Mouse (Mus musculus) olfactory bulb, adult 2 months (tissue): Measurements from ENCODE around the gene Bhlha15. TPM values are rescaled to one million over a fixed set of nuclear protein-coding genes. Genes with fewer than 3 reads are reported as not detected.

Experiments
- H3K27ac ChIP-seq: fragments of 200-500 bp; 2 replicates; pipeline ENCODE4 v1.5.1; 2012; ENCODE audit warnings: low read depth, low read length; ENCODE audit not compliant: insufficient read depth
- H3K4me1 ChIP-seq: fragments of 200-500 bp; 2 replicates; pipeline ENCODE4 v1.6.1; 2012; ENCODE audit warnings: low read length; ENCODE audit not compliant: control insufficient read depth, insufficient read depth
- H3K4me3 ChIP-seq: fragments of 200-500 bp; 2 replicates; pipeline ENCODE4 v1.5.1; 2012; ENCODE audit warnings: mild to moderate bottlenecking, low read depth, low read length, moderate library complexity; ENCODE audit not compliant: insufficient read depth
- CTCF ChIP-seq: fragments of 200-500 bp; IDR thresholded peaks from 2 replicates; pipeline ENCODE4 v1.5.1; 2012; ENCODE audit warnings: low read depth, mild to moderate bottlenecking, low read length, moderate library complexity; ENCODE audit not compliant: insufficient read depth
- POLR2A ChIP-seq: fragments of 200-500 bp; IDR thresholded peaks from 2 replicates; pipeline ENCODE4 v1.6.1; 2012; ENCODE audit warnings: mild to moderate bottlenecking, low read depth, low read length, moderate library complexity; ENCODE audit not compliant: insufficient read depth
- WGBS: fragments of 180-500 bp; shearing (Covaris S2); methylation state at CpG from one replicate; pipeline ENCODE4 v1.1.7; 2018; 5-methylcytosine and 5-hydroxymethylcytosine counted together
- polyA plus RNA-seq: library from polyadenylated mRNA; stranded (reverse); fragments of >200 nt; gene quantifications from 2 replicates; pipeline ENCODE4 v1.2.4, GENCODE M21; 2012; ENCODE audit warnings: low replicate concordance; ENCODE audit not compliant: missing spikeins, insufficient read depth, insufficient read length

Bhlha15 gene
- not detected in 2 replicates for polyA plus RNA-seq

GRCm38 (mm10) chr5:144189950-144190583 is at the start of gene Bhlha15:
Gene Bhlha15 (plus strand): TSS chr5:144190286.
- Histone ChIP-seq H3K4me1 (peaks cover 8% of the 10 kb centered on the region), H3K4me3 (no peak within 1 kb of the TSS), H3K27ac (no peak within 1 kb of the TSS)
- TF ChIP-seq POLR2A = no peak
- TF ChIP-seq CTCF = no peak
- WGBS = 15% methylated on average over 26 of the region's 26 CpGs

- Histone ChIP-seq H3K4me3 (no peak overlapping the region), H3K27ac (no peak overlapping the region), H3K4me1 (peaks cover 4% of the 10 kb centered on the region; the same call in 1 of the 2 replicates)
- 97% methylated on average over 5 of the region's 5 CpGs for WGBS
- TF ChIP-seq POLR2A = no peak
- TF ChIP-seq CTCF = no peak
These were observed 46.6 kb upstream of the Bhlha15 start for GRCm38 (mm10) chr5:144143531-144143930.

GRCm38 (mm10) chr5:144146898-144147297 is 43.2 kb upstream of the Bhlha15 start:
- Histone ChIP-seq H3K4me3 (no peak overlapping the region), H3K4me1 (peaks cover 4% of the 10 kb centered on the region; the same call in 1 of the 2 replicates), H3K27ac (no peak overlapping the region)
- TF ChIP-seq POLR2A = no peak
- no peak for TF ChIP-seq CTCF

GRCm38 (mm10) chr5:144149530-144149929 is 40.6 kb upstream of the Bhlha15 start:
- no peak for TF ChIP-seq CTCF
- no peak for TF ChIP-seq POLR2A
- Histone ChIP-seq H3K4me1 (peaks cover 4% of the 10 kb centered on the region; the same call in 1 of the 2 replicates), H3K27ac (no peak overlapping the region), H3K4me3 (no peak overlapping the region)
- WGBS = 50% methylated on average over 4 of the region's 4 CpGs

- TF ChIP-seq POLR2A (no peak), CTCF (no peak)
- H3K4me3 ChIP-seq = no peak overlapping the region
- H3K4me1 ChIP-seq = peaks cover 4% of the 10 kb centered on the region; the same call in 1 of the 2 replicates
- 90% methylated on average over 4 of the region's 4 CpGs for WGBS
- no peak overlapping the region for H3K27ac ChIP-seq
These were observed 38.8 kb upstream of the Bhlha15 start for GRCm38 (mm10) chr5:144151270-144151669.

GRCm38 (mm10) chr5:144154528-144154927 is 35.6 kb upstream of the Bhlha15 start:
- H3K4me3 ChIP-seq = no peak overlapping the region
- 12% methylated on average over 7 of the region's 7 CpGs for WGBS
- H3K27ac ChIP-seq = no peak overlapping the region
- TF ChIP-seq POLR2A (no peak), CTCF (no peak)
- peaks cover 3% of the 10 kb centered on the region; the same call in 1 of the 2 replicates for H3K4me1 ChIP-seq

- WGBS = 10% methylated on average over 4 of the region's 4 CpGs
- no peak for TF ChIP-seq CTCF
- no peak for TF ChIP-seq POLR2A
- Histone ChIP-seq H3K27ac (no peak overlapping the region; the same call in 1 of the 2 replicates), H3K4me1 (peaks cover 3% of the 10 kb centered on the region; the same call in 1 of the 2 replicates), H3K4me3 (no peak overlapping the region)
These were observed 31.5 kb upstream of the Bhlha15 start for GRCm38 (mm10) chr5:144158604-144159003.

- TF ChIP-seq CTCF (no peak), POLR2A (no peak)
- WGBS = 64% methylated on average over 8 of the region's 8 CpGs
- H3K27ac ChIP-seq = no peak overlapping the region
- peaks cover 3% of the 10 kb centered on the region; the same call in 1 of the 2 replicates for H3K4me1 ChIP-seq
- no peak overlapping the region for H3K4me3 ChIP-seq
These were observed 30.9 kb upstream of the Bhlha15 start for GRCm38 (mm10) chr5:144159137-144159536.

- 93% methylated on average over 5 of the region's 5 CpGs for WGBS
- Histone ChIP-seq H3K4me1 (peaks cover 3% of the 10 kb centered on the region; the same call in 1 of the 2 replicates), H3K4me3 (no peak overlapping the region), H3K27ac (no peak overlapping the region)
- TF ChIP-seq CTCF (no peak), POLR2A (no peak)
These were observed 27.8 kb upstream of the Bhlha15 start for GRCm38 (mm10) chr5:144162080-144162812.
